21 mouse cellular contexts compared by ENCODE assay signal in the genomic region with DNA sequence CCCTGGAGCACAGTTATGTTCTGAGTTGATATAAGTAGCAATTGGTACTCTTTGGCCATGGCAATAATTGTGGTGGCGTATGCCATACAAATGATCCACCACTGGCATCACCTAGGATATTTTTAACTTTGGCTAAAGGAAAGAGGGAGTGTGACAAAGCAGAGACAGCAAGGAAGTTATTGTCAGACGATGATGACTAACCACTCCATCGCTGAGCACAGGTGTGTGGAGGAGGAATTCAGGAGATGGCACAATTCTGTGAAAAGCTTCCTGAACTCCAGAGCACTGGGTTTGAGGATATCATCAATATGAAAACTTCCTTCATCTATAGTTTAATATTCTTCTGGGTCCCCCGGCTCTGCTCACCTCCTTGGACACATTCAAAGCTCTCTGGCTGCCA.
"Had no signal": no experiment of that assay in that cellular context is flagged by ENCODE, and none has a peak within 500 bp of the region (broad histone marks: within the 10 kb centered on the region; RNA-seq: fewer than 3 reads in every experiment).

No protein-coding gene starts in this region.

- H3K27ac ChIP-seq: liver, embryonic 15.5 days; lung, embryonic 15.5 days; macrophage; midbrain, embryonic 13.5 days; midbrain, embryonic 15.5 days; neural tube, embryonic 13.5 days; neural tube, embryonic 15.5 days had no signal

- H3K4me3 ChIP-seq: liver, embryonic 15.5 days; lung, embryonic 15.5 days; megakaryocyte, embryonic 14.5 days; midbrain, embryonic 13.5 days; midbrain, embryonic 15.5 days; myocyte; neural tube, embryonic 13.5 days; neural tube, embryonic 15.5 days had no signal

- ATAC-seq: liver, postnatal 0 days; lung, postnatal 0 days; midbrain, embryonic 13.5 days; midbrain, embryonic 15.5 days had no signal

- DNase-seq: liver, postnatal 0 days; lung, adult 2 months; lung, postnatal 14 days; lung, postnatal 36 days; retina, postnatal 1 day; right cerebral cortex, postnatal 25 days; right cerebral cortex, postnatal 4 days; spleen, adult 18-20 months; thymus, adult 18-20 months; thymus, postnatal 14 days; thymus, postnatal 36 days had no signal
